Mouse (Mus musculus) heart, adult 2 months (tissue): ENCODE data around the gene Elp4.

Source experiments
- CTCF ChIP-seq: fragments of 200-600 bp; IDR thresholded peaks from 2 replicates; pipeline ENCODE4 v1.8.1; 2022; ENCODE audit warnings: antibody characterized with exemption, mild to moderate bottlenecking, moderate library complexity
- EP300 ChIP-seq: fragments of 200-500 bp; IDR thresholded peaks from 2 replicates; pipeline ENCODE4 v1.6.1; 2011; ENCODE audit warnings: low read depth, low read length, control low read depth; ENCODE audit not compliant: insufficient read depth
- POLR2A ChIP-seq: fragments of 200-500 bp; IDR thresholded peaks from 2 replicates; pipeline ENCODE4 v1.6.1; 2011; ENCODE audit warnings: mild to moderate bottlenecking, low read depth, low read length, control low read depth; ENCODE audit not compliant: insufficient read depth

GRCm38 (mm10) chr2:105813041-105813440, 91.3 kb downstream of the Elp4 start:
- TF ChIP-seq EP300 (no peak), CTCF (no peak), POLR2A (no peak)
